Mouse (Mus musculus): Measurements from ENCODE around the gene Cdca3. TPM values are rescaled to one million over a fixed set of nuclear protein-coding genes. Genes with fewer than 3 reads are reported as not detected.

Gene Cdca3
- polyA plus RNA-seq, 1 experiment from 2014 or later: 35.3 TPM

Other genes with a start within 250 kb of the Cdca3 start
- gene C1s2, start 193.5 kb upstream of the Cdca3 start, polyA plus RNA-seq (2015; fragmentation: Nextera tagmentation; extraction: Ambion mirVana): 0.08 and 0.10 TPM in 2 replicates
- gene Lpcat3, start 166.5 kb upstream of the Cdca3 start, polyA plus RNA-seq (2015; fragmentation: Nextera tagmentation; extraction: Ambion mirVana): 46.7 and 49.9 TPM in 2 replicates
- gene Emg1, start 117.4 kb upstream of the Cdca3 start, polyA plus RNA-seq (2015; fragmentation: Nextera tagmentation; extraction: Ambion mirVana): 100.0 and 104 TPM in 2 replicates
- gene Phb2, start 117.2 kb upstream of the Cdca3 start, polyA plus RNA-seq (2015; fragmentation: Nextera tagmentation; extraction: Ambion mirVana): 260 and 270 TPM in 2 replicates
- 3.7 and 6.6 TPM in 2 replicates for gene Ptpn6, start 90.8 kb upstream of the Cdca3 start, polyA plus RNA-seq (2015; fragmentation: Nextera tagmentation; extraction: Ambion mirVana)
- gene Grcc10, start 88.2 kb upstream of the Cdca3 start, polyA plus RNA-seq (2015; fragmentation: Nextera tagmentation; extraction: Ambion mirVana): 626 and 628 TPM in 2 replicates
- not detected in 2 replicates for gene Gm45234, start 73.5 kb upstream of the Cdca3 start, polyA plus RNA-seq (2015; fragmentation: Nextera tagmentation; extraction: Ambion mirVana)
- 26.8 and 30.4 TPM in 2 replicates for gene Atn1, start 73.0 kb upstream of the Cdca3 start, polyA plus RNA-seq (2015; fragmentation: Nextera tagmentation; extraction: Ambion mirVana)
- 141 and 144 TPM in 2 replicates for gene Eno2, start 59.9 kb upstream of the Cdca3 start, polyA plus RNA-seq (2015; fragmentation: Nextera tagmentation; extraction: Ambion mirVana)
- gene Lrrc23, start 49.8 kb upstream of the Cdca3 start, polyA plus RNA-seq (2015; fragmentation: Nextera tagmentation; extraction: Ambion mirVana): 3.3 and 4.8 TPM in 2 replicates
- 9.0 and 9.3 TPM in 2 replicates for gene Spsb2, start 20.9 kb upstream of the Cdca3 start, polyA plus RNA-seq (2015; fragmentation: Nextera tagmentation; extraction: Ambion mirVana)
- 468 and 478 TPM in 2 replicates for gene Tpi1, start 15.3 kb upstream of the Cdca3 start, polyA plus RNA-seq (2015; fragmentation: Nextera tagmentation; extraction: Ambion mirVana)
- 203 and 209 TPM in 2 replicates for gene Usp5, start 63 bp upstream of the Cdca3 start, polyA plus RNA-seq (2015; fragmentation: Nextera tagmentation; extraction: Ambion mirVana)
- 0.83 and 3.3 TPM in 2 replicates for gene Gnb3, start 10.7 kb downstream of the Cdca3 start, polyA plus RNA-seq (2015; fragmentation: Nextera tagmentation; extraction: Ambion mirVana)
- gene P3h3, start 28.2 kb downstream of the Cdca3 start, polyA plus RNA-seq (2015; fragmentation: Nextera tagmentation; extraction: Ambion mirVana): 17.1 and 18.7 TPM in 2 replicates
- gene Gpr162, start 34.4 kb downstream of the Cdca3 start, polyA plus RNA-seq (2015; fragmentation: Nextera tagmentation; extraction: Ambion mirVana): 33.9 and 37.5 TPM in 2 replicates
- 0.14 and 0.32 TPM in 2 replicates for gene Cd4, start 58.7 kb downstream of the Cdca3 start, polyA plus RNA-seq (2015; fragmentation: Nextera tagmentation; extraction: Ambion mirVana)
- gene Lag3, start 82.2 kb downstream of the Cdca3 start, polyA plus RNA-seq (2015; fragmentation: Nextera tagmentation; extraction: Ambion mirVana): 3.1 and 3.5 TPM in 2 replicates
- 766 and 864 TPM in 2 replicates for gene Ptms, start 90.6 kb downstream of the Cdca3 start, polyA plus RNA-seq (2015; fragmentation: Nextera tagmentation; extraction: Ambion mirVana)
- 565 and 615 TPM in 2 replicates for gene Mlf2, start 101.8 kb downstream of the Cdca3 start, polyA plus RNA-seq (2015; fragmentation: Nextera tagmentation; extraction: Ambion mirVana)
- 92.5 and 102 TPM in 2 replicates for gene Cops7a, start 136.0 kb downstream of the Cdca3 start, polyA plus RNA-seq (2015; fragmentation: Nextera tagmentation; extraction: Ambion mirVana)
- 58.8 and 73.5 TPM in 2 replicates for gene Pianp, start 167.1 kb downstream of the Cdca3 start, polyA plus RNA-seq (2015; fragmentation: Nextera tagmentation; extraction: Ambion mirVana)
- 14.9 and 19.6 TPM in 2 replicates for gene Zfp384, start 179.6 kb downstream of the Cdca3 start, polyA plus RNA-seq (2015; fragmentation: Nextera tagmentation; extraction: Ambion mirVana)
- gene Ing4, start 210.2 kb downstream of the Cdca3 start, polyA plus RNA-seq (2015; fragmentation: Nextera tagmentation; extraction: Ambion mirVana): 141 and 144 TPM in 2 replicates
- gene Acrbp, start 220.1 kb downstream of the Cdca3 start, polyA plus RNA-seq (2015; fragmentation: Nextera tagmentation; extraction: Ambion mirVana): 19.1 and 20.9 TPM in 2 replicates
- 0.54 and 1.0 TPM in 2 replicates for gene Lpar5, start 238.4 kb downstream of the Cdca3 start, polyA plus RNA-seq (2015; fragmentation: Nextera tagmentation; extraction: Ambion mirVana)

Measured in hindbrain, embryonic 15.5 days (tissue).